Mouse (Mus musculus) gastrocnemius, postnatal 25 days (tissue): Measurements from ENCODE around the gene Stat3. TPM values are rescaled to one million over a fixed set of nuclear protein-coding genes. Genes with fewer than 3 reads are reported as not detected.

Experiments used
- DNase-seq: peaks from one replicate; pipeline ENCODE4 v3.0.0; 2022
- total RNA-seq, 2 experiments: library from RNA; stranded (reverse); gene quantifications; 1 replicate in 1 of 2; 2 replicates in 1 of 2; pipeline ENCODE4 v1.2.3; 2021

The Stat3 gene
- total RNA-seq, 2 experiments from 2014 or later = 32.5 to 49.5 TPM

- no peak for DNase-seq
Observed at GRCm38 (mm10) chr11:100964180-100964579, 24.8 kb upstream of the Stat3 start.

- DNase-seq = peak; percentile 75
Observed at GRCm38 (mm10) chr11:100963647-100964046, 24.3 kb upstream of the Stat3 start.

GRCm38 (mm10) chr11:100962371-100962911 lies 23.1 kb upstream of the Stat3 start:
- peak; percentile 84 for DNase-seq

GRCm38 (mm10) chr11:100960540-100960939 lies 21.2 kb upstream of the Stat3 start:
- DNase-seq = peak; percentile 81

- no peak for DNase-seq
Observed at GRCm38 (mm10) chr11:100959826-100960225, 20.5 kb upstream of the Stat3 start.

DNA sequence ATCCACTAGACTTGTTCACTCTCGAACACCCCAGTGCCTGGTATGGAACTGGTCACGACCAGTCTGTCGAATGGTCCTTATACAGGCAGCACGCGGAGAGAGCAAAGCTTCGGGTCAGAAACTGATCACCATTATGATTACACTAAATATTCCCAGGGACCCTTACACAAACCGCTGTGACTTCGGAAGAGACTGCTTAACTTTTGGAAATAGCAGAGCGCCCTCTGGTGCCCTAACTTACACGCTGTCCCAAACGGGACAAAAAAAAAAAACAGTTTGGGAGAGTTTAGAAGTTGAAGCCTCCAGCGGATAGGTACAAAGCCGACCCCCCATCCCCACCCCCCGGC lies 20.1 kb upstream of the Stat3 start:
- DNase-seq = peak; percentile 51

DNA sequence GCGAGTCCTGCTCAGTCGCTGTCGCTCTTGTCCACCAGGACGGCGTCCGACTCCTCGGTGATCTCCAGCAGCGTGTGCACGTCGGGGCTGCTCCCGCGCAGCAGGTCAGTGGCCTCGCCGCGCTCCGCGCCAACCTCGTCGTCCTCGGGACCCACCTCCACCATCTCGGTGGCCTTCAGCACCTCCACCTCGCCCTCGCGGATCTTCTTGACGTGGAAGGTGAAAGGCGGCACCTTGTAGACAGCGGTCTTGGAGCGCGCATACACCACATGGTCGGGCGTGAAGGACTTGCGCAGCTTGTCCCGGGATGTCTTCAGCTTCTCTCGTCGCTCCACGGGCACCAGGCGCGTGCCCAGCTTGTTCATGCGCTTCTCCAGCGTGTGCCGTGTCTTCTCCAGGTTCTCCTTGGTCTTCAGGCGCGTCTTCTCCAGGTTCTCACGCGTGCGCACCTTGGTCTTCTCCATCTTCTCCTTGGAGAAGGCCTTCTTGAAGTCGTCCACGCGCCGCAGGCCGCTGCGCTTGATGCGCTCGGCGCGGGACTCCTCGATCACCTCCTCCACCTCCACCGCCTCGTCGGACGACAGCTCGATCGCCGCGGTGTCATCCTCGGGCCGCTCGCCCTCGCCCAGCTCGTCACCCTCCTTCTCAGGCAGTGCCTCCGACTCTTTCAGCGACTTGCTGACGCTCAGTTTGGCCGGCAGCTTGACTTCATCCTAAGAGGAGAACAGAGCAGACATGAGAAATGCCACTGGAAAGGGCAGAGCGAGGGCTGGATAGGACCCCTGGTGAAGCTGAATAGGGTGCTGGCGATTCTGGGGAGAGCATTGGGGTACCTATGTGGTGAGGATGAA lies 19.5 kb upstream of the Stat3 start:
- no peak for DNase-seq

DNA sequence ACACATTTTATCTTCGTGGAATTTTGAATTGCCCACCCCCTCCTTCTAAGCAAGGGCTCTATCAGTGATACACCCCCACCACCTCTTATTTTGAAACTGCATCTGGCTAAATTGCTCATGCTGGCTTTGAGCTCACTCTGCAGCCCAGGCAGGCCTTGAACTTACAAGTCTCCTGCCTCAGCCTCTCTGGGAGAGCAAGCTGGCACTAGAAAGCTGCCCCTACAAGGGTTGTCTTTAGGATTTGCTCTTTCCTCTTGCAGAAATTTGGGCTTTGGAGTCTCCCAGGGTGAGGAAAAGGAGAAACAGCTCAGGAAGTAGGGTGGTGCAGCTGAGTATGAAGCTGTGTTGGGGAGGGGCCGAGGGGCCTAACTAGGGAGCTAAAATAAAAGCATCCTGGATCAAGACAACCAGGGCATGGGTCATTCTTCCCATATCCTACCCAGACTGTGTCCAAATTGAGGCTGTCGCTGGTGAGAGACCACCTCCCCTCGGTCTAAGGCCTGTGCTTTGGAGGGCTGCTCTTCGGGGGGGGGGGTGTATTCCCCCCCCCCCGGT lies 18.7 kb upstream of the Stat3 start:
- no peak for DNase-seq

- peak; percentile 69 for DNase-seq
Observed at GRCm38 (mm10) chr11:100957244-100957643, 17.9 kb upstream of the Stat3 start.

- no peak for DNase-seq
Observed at GRCm38 (mm10) chr11:100949540-100949939, 10.2 kb upstream of the Stat3 start.

DNA sequence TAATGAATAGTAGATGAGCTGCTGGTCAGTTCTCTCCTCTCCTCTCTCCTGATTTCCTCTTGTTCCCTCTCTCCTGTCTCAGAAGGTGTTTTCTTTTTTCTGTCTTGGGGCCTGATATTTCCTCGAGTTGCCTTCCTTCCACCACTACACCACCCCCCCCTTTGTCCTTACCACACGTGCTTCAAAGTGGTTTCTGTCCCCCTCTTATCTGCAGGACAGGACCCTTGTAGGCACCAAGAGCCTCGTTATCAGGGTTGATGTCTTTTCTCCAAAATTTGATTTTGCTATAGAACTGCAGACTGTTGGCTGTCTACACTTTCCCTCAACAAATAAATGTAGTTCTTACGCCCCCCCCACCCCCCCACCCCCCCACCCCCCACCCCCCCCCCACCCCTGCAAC lies 9.0 kb upstream of the Stat3 start:
- no peak for DNase-seq

DNA sequence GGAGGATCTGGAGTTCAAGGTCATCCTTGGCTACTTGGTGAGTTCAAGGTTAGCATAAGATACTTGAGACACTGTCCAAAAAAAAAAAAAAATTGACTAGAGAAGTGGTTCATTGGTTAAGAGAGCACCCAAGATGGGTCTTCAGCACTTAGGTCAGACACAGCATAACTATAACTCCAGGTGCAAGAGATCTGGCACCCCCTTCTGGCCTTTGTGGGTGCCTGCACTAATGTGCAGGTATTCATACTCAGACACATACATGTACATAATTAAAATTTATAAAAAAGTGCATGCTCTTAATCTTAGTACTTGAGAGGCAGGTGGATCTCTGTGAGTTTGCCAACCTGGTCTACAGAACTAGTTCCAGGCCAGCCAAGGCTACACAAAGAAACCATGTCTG lies 8.2 kb upstream of the Stat3 start:
- no peak for DNase-seq

- no peak for DNase-seq
Observed at GRCm38 (mm10) chr11:100946862-100947261, 7.5 kb upstream of the Stat3 start.

DNA sequence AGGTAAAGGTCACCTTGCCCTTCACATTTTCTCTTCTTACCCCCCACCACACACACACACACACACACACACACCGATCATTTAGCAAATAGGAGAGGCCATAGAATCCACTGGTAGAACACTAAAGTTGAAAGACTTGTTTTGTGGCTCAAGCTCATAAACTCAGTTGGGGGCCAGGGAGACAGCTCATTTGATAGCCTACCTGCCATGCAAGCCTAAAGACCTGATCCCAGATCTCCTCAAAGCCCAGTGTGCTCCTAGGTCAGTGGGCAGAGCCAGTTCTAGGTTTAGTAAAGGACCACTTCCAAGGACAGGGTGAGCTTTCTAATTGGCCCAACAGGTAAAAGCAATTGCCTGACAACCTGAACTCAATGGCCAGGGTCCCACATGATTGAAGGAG lies 3.0 kb upstream of the Stat3 start:
- DNase-seq = no peak

- DNase-seq = peak; percentile 33
Observed at GRCm38 (mm10) chr11:100938711-100939511, 429 bp downstream of the Stat3 start.

DNA sequence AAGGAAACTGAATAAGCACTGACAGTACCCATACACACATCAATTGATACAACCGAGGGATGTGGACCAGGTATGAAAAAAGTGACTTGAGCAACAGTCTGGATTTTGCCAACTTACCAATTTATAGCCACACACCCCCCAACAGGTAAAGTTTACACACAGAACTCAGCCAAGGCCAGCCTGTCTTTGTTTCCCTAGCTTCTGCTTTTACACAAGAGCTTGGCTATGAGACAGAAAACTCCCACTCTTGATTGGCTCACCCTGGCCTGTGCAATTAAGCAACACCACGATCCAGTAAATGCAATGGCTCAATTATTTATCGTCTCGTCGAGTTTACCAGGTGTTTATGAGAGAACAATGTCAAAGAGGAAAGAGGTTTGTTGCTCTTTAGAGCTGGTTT lies 1.2 kb downstream of the Stat3 start:
- DNase-seq = peak; percentile 14

GRCm38 (mm10) chr11:100937295-100937694 lies 2.0 kb downstream of the Stat3 start:
- DNase-seq = no peak

DNA sequence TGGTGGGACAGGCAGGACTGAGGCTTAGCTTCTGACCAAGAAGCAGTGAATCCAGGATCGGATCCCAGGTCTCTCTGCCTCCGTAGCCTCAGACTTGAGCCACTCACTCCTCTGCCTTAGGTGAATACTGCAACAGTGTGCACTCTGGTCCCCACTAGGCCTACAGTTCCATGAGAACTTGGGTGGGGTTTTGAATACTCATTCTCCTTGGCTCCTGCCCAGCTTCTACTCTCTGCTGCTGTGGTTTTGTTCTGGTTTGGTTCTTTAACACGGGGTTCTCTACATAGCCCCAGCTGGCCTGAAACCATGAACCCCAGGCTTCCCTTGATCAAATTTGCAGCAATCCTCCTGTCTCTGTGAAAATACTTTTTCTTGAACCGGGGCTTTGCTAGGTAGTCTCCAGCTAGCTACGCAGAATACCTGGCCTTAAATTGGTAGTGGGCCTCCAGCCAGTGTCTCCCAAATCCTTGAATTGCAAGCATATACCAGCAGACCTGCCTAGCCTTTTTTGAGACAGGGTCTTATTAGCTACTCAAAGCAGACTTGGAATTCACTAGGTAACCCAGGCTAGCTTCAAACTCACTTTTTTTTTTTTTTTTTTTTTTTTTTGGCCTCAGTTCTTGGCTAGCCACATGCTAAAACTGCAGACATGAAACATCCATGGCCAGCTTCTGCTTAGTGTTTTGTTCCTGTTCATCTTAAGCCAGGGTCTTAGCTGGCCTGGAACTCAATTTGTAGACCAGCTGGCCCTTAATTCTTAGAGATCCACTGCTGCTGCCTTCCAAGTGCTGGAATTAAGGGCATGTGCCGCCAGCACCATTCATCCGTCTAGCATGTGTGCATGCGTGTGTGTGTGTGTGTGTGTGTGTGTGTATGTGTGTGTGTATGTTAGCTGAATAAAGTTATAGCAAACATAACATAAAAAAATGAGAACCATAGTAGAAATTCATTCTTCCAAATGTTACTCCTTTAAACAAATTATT lies 3.7 kb downstream of the Stat3 start:
- DNase-seq = peak; percentile 23

GRCm38 (mm10) chr11:100931254-100931921 lies 8.0 kb downstream of the Stat3 start:
- no peak for DNase-seq

DNA sequence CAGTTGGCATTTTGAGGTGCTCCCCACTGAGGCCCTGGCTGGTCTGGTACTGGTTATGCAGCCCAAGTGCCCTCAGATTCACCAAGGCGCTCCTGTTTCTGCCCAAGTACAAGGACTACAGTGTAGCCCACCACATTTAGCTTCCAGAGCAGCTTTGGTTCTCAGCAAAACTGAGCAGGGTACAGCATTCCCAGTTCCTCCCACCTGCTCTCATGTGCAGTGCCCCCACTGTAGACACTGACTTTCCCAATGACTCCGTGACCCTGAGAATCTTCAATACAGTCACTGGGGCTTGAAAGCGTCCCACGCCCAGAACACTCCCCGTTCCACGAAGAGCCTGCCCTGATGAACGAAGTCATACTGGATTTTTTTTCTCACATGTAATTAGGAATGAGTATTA lies 8.7 kb downstream of the Stat3 start:
- DNase-seq = no peak

DNA sequence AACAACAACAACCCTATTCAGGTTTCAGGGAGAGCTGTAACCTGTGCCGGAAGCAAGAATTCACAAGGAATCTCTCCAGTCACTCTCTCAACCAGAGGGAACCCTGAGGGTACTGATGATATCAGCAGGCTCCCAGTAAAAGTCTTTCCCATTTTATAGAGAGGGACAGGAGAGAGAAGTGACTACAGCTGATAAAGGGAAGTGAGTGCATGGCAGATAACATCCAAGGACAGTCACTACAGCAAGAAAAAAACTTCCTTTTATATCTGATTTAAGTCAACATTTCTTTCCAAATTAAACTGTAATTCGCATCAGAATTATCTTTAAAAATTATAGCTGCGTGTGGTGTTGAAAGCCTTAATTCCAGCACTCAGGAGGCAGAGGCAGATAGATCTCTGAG lies 12.0 kb downstream of the Stat3 start:
- DNase-seq = no peak
